Mouse (Mus musculus) C2C12 (cell line): ENCODE measurements around the gene Ptprt.

ENCODE experiments used
- CTCF ChIP-seq: IDR thresholded peaks from one replicate; pipeline ENCODE4 v1.5.1; 2011; ENCODE audit not compliant: control insufficient read depth, insufficient read depth, insufficient read length
- MAX ChIP-seq: IDR thresholded peaks from one replicate; pipeline ENCODE4 v1.6.1; 2011; ENCODE audit warnings: mild to moderate bottlenecking, control low read depth
- MYOD1 ChIP-seq: IDR thresholded peaks from one replicate; pipeline ENCODE4 v1.6.1; 2011; ENCODE audit warnings: low read depth; ENCODE audit not compliant: control insufficient read depth, insufficient read length

DNA sequence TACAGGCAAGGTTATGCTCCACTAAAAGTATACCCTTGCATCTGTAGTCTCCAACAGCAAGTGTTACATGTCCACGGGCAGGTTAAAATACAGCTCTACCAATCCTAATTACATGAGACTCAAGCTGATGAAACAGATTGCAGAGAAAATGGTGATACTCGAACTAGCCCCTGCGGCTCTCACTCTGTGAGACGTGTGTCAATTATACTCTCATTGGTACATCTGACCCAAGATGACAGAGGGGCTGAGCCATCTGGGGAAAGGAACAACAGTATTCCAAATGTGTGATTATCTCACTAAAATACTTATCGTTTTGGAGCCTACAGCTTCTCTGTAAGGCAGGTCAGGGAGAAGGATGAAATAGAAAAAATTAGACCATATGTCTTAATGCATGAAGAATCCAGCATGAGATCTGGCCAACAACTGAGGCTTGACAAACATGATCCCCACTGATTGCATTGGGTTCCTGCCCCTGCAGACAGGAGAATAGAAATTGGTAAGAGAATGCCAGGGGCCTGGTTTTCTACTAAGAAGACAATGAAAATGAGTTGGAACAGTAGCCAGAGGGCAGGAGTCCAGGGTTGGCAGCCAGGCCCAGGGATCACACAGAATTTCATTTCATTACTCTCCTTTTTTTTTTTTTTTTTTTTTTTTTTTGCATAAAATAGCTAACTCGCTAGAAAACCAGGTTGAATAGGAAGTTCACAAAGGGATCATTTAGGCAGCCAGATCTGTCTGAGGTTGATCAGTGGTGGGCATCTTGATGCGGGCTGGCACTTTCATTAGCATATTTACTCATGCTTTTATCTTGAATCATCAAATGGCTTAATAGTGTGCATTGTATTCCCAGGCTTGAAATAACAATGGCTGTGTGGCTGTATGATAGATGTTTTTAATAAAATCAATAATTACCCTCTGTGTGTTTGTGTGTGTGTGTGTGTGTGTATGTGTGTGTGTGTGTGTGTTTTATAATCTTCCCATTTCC lies 699.5 kb downstream of the Ptprt start:
- no peak for TF ChIP-seq CTCF
- TF ChIP-seq MAX, result no peak
- TF ChIP-seq MYOD1, result no peak
